Mouse (Mus musculus) adrenal gland, postnatal 4 days (tissue): Measurements from ENCODE around the gene Anp32a. TPM values are rescaled to one million over a fixed set of nuclear protein-coding genes. Genes with fewer than 3 reads are reported as not detected.
A peak's percentile ranks its signal among the peaks of the same experiment; 100 is the strongest.

ENCODE experiments used
- DNase-seq, 2 experiments: peaks; one replicate each; pipeline ENCODE4 v3.0.0; 2021 to 2022; ENCODE audit warnings: low spot score in 2 of 2, mixed read lengths in 2 of 2
- total RNA-seq, 2 experiments: library from RNA; stranded (reverse); gene quantifications; 2 replicates each; pipeline ENCODE4 v1.2.3; 2021

The Anp32a gene
- total RNA-seq, 2 experiments from 2014 or later: 437 to 471 TPM

DNA sequence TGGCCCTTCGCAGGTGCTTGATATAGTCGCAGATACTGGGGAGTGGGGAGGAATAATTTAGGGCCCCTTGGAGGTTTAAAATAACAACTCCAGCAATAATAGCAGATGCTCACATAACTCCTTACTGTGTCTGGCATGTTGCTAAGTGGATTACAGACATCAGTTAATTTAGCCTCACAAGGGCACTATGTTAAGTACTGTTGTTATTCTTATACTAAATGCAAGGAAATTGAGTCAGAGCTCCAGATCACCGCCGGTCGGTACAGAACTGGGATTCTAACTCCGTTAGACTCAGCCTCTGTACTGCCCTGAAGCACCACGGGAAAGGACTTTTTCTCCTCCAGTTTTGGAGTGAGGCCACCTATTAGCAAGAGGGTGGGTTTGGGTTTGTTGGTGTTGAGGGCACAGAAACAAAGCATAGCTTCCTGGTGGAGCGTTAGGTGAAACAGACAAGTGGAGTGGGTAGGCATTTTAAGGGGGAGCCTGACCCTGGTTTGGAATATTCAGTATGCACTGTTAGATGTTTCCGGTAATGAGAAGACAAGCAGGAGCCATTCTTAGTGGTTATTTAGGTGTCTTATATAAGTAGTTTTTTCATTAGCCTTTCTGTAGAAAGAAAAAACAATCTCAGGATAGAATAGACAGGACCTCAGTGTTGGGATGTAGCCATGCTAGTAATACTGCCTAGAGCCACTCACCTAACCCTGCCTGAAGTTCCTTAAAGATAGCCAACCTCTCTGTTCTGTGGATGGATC, 4.7 kb downstream of the Anp32a start:
- no peak for DNase-seq

DNA sequence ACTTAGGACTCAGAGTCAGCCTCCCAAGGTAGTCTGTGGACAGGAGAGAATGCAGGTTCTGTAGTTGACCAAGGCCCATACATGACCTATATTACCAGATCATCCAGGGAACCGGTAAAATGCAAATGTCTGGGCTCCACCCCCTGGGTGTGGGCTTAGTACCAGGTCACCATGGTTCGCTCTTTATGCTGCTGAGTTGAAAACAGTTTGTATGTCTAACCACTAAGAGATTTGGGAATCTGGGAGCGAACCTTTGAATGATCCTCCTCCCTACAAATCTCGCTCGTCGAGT, 5.2 kb downstream of the Anp32a start:
- DNase-seq: no peak

GRCm38 (mm10) chr9:62347201-62347600, 6.1 kb downstream of the Anp32a start:
- no peak for DNase-seq

- no peak for DNase-seq
Observed at GRCm38 (mm10) chr9:62348050-62348449, 7.0 kb downstream of the Anp32a start.

GRCm38 (mm10) chr9:62348467-62348985, 7.4 kb downstream of the Anp32a start:
- DNase-seq: no peak

DNA sequence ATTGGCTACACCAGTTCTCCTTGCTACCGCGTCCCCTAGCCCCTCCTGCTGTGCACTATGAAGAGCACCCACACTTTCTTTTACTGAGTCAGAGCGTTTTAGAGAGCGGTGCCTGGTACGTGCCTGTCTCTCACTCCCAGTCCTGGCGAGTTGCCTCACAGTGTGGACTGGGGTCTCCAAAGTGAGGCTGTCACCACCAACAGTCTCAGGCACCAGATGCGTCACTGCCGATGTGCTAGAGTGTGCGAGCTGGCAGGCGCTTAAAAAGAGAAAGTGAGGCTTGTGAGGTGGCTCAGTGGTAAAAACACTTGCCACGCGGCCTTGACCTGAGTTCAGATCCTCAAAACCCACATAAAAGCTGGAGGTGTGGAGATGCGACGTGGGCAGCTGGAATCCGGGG, 8.2 kb downstream of the Anp32a start:
- DNase-seq: no peak

GRCm38 (mm10) chr9:62350721-62351120, 9.6 kb downstream of the Anp32a start:
- no peak for DNase-seq

GRCm38 (mm10) chr9:62351200-62351599, 10.1 kb downstream of the Anp32a start:
- DNase-seq: no peak

DNA sequence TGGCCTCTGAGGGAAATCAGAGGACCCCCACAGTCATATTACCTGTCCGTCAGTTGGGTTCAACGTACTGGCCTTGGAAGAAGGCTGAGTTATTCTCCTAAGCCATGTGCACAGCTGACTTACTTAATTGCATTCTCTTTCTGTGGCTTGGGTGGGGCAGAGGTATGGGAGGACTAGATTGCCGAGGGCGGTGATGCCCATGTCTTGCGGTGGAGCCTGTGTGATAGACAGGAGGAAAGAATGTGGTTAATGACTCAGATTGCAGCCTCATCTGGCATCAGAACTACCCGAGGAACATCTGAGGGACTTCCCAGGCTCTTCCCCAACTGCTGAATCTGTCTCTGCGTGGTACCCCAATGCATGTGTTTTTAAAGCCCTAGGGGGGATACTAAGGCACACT, 12.7 kb downstream of the Anp32a start:
- no peak for DNase-seq

DNA sequence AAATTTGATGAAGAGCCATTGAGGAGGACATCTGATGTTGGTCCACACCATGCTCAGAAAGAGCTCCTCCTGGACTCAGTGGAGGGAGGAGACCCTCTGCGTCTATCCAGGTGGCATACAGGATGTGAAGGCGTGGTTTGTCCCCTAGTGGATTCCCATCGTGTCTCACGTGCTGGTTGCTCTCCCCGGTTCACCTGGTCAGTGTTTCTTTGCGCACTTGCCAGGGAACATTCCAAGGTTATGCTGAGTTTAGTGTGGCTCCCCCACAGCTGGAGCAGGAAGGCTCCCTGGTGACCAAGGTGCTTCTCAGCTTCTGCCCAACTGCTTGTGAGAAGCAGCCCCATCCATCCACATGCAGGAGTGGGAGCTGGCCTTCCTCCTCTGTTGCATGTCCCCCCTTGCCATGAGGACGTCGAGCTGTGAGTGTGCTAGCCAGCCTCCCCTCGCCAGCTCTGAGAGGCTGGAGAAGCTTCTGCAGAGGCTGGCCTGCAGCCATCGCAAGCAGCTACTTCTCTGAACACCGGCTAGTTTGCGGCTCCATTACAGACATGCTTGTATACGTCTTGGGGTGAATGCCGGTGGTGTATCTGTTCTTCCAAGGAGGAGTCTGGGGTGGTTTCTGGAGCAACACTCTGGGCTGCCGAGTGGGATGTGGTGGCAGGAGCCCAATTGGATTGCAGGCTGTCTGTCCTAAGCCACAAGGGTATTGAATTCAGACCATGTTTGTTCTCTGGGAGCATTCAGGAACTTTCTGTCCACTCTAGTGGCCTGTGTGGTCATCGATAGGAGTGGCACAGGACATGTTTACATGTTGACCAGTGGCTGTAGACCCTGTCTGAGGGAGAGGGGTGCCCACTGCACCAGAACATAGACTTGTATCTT, 14.0 kb downstream of the Anp32a start:
- DNase-seq: no peak

GRCm38 (mm10) chr9:62355763-62356162, 14.7 kb downstream of the Anp32a start:
- DNase-seq: no peak

DNA sequence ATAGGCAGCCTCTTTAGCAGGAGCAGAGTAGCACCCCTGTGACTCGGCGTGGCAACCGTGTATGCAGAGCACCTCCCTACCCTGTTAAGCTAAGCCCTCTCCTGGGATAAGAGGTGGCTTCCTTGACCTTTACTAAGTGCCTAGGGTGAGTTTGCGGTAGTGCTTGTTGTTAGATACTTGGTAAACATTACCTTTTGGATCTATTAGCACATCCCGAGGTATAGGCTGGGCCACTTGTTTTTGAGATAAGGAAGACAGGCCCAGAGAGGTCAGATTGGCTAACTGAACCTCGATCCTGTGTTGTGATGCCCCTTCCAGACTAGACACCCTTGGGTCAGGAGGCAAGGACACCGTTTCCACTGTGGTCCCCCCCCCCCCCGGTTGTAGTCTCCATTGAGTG, 16.5 kb downstream of the Anp32a start:
- no peak for DNase-seq

- DNase-seq: no peak
Observed at GRCm38 (mm10) chr9:62358851-62359250, 17.8 kb downstream of the Anp32a start.

DNA sequence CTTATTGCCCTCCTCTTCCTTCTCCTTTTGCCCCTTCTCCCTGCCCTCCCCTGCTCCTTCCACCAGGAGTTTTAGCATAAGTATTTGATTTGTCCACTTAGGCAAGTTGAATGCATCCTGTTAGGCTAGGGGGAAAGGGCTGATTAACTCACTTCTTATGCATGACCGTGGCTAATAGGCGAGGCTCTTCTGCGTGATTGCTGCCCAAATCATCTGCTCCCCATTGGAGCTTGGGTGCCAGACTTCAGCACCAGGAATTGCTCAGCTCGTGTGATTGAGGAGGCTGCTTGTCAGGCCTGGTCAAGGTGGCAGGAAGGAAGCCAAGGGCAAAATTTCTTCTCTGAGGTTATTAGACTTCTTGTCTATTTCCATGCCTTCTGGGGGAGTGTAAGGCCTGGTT, 19.8 kb downstream of the Anp32a start:
- DNase-seq: no peak

GRCm38 (mm10) chr9:62362835-62363385, 21.8 kb downstream of the Anp32a start:
- no peak for DNase-seq

GRCm38 (mm10) chr9:62363619-62364018, 22.5 kb downstream of the Anp32a start:
- peak; percentile 65 to 67 for DNase-seq

- no peak for DNase-seq
Observed at GRCm38 (mm10) chr9:62364216-62364615, 23.1 kb downstream of the Anp32a start.

DNA sequence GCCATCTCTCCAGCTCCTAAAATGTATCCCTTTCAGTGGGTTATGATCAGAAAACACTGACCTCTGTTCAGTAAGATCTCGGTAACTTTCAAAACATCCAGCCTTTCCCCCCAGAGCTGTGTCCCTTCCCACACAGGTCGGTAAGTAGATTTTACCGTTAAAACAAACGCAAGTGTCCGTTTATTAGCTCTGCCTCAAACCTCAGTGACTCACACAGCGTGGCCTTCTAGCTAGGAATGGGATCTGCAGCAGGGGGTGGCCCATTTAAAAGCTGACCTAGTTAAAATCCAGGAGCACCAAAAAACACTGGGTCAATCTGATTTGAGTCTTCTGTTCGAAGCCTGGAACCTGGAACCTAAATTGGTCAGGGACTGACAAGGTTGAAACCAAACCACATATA, 23.7 kb downstream of the Anp32a start:
- DNase-seq: no peak

DNA sequence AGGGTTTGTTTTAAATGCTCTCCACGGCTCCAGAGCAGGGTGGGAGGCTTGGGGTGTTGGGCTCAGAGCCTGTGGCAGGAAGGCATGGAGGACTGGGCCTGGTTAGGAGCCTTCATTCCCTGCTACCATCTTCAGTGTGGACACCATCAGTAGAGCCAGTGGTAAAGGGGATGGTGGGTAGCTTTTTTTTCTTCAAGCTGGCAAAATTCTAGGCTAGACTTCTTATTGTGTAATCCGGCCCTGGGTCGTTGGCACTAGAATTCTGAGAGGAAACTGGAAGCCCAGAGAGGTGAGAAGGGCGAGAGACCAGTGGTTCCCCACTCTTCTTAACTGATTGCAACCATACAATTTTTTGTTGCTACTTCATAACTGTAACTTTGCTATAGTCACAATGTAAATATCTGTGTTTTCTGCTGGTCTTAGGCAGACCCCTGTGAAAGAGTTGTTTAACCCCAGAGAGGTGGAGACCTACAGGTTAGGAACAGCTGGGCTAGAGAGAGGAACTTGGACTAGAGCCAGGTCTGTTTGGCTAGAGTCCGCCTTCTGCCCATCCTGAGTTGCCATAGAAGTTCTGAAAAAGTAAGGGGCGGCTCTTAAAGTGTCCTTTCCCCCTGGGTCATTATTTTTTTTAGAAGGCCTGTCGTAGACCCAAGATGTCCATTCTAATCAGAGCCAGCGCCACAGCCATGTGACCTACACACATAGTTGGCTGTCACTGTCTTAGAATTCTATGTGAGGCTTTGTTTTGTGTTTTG, 24.4 kb downstream of the Anp32a start:
- DNase-seq: no peak

DNA sequence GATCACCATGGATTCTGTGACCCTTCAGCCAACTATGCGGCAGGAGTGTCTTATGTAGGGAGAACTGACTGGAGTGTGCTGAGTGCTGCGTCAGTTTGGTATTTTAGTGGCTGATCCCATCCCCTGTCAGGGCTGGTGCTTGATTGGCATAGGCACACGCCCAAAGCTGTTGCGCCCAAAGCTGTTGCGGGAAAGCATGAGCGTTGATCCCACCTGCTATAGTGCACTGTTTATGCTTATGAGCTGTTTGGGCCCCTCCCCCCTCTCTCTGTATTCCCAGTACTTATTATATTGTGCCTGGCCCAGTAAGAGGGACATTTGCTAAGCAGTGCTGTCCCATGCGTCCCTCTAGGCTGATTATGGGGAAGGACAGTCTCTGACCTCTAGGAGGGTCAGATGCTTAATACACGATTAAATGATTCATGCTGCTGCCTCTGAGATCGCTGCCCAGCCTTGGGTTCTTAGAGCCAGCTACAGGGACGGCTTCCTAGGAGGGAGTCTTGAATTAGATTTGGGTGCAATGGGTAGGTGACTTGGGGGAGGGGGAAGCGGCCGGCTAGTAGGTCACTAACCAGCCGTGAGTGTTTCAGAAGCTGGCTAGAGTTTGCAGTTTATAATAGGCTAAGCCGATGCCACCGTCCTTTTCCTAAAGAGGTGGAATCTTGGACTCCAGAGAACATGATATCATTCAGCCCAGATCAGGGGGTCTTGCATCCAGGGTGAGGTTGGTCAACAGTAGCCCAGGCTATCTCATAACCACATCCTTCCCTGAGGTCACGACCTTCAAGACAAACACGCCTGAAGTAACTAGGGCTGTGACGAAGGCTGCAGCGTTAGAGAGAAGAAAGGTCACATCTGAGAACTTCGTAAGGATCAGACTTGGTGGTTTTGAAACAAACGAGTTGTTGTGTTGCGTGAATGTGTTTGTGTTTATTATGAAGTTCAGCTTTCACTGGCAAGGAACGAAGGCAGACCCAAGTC, 25.7 kb downstream of the Anp32a start:
- no peak for DNase-seq
